Mouse (Mus musculus) cerebral cortex, adult 2 months (tissue): ENCODE results near the gene Apold1.

Source experiments
- WGBS: fragments of 180-500 bp; shearing (Covaris S2); methylation state at CpG from one replicate; pipeline ENCODE4 v1.1.7; 2018; 5-methylcytosine and 5-hydroxymethylcytosine counted together

The Apold1 gene

GRCm38 (mm10) chr6:135026755-135027154 lies 45.2 kb downstream of the Apold1 start:
- WGBS: 85% methylated on average over 2 of the region's 2 CpGs

- WGBS: 88% methylated on average over 4 of the region's 4 CpGs
Observed at GRCm38 (mm10) chr6:135029246-135029645, 47.7 kb downstream of the Apold1 start.
